Mouse (Mus musculus): ENCODE results near the gene Ang.
A peak's percentile ranks its signal among the peaks of the same experiment; 100 is the strongest.

Gene Ang

GRCm38 (mm10) chr14:51129624-51129975 is 38.6 kb downstream of the Ang start:
- DNase-seq (ENCODE audit: low spot score) = no peak

GRCm38 (mm10) chr14:51130315-51130940 is 39.5 kb downstream of the Ang start:
- DNase-seq (ENCODE audit: low spot score) = no peak

- no peak for DNase-seq (ENCODE audit: low spot score)
Observed at GRCm38 (mm10) chr14:51131086-51131815, 40.3 kb downstream of the Ang start.

- DNase-seq (ENCODE audit: low spot score) = no peak
Observed at GRCm38 (mm10) chr14:51132372-51132771, 41.4 kb downstream of the Ang start.

- DNase-seq (ENCODE audit: low spot score) = peak; percentile 57
Observed at GRCm38 (mm10) chr14:51140342-51140741, 49.4 kb downstream of the Ang start.

GRCm38 (mm10) chr14:51142119-51142518 is 51.2 kb downstream of the Ang start:
- DNase-seq (ENCODE audit: low spot score) = no peak

- no peak for DNase-seq (ENCODE audit: low spot score)
Observed at GRCm38 (mm10) chr14:51142568-51142967, 51.6 kb downstream of the Ang start.

GRCm38 (mm10) chr14:51143287-51143686 is 52.3 kb downstream of the Ang start:
- DNase-seq (ENCODE audit: low spot score) = peak; percentile 53

- DNase-seq (ENCODE audit: low spot score) = no peak
Observed at GRCm38 (mm10) chr14:51143937-51144336, 53.0 kb downstream of the Ang start.

- no peak for DNase-seq (ENCODE audit: low spot score)
Observed at GRCm38 (mm10) chr14:51144451-51144850, 53.5 kb downstream of the Ang start.

GRCm38 (mm10) chr14:51145521-51145920 is 54.6 kb downstream of the Ang start:
- DNase-seq (ENCODE audit: low spot score) = no peak

- no peak for DNase-seq (ENCODE audit: low spot score)
Observed at GRCm38 (mm10) chr14:51146685-51147084, 55.7 kb downstream of the Ang start, which contains the start of gene Rnase1. Gene Rnase1, minus strand, starts transcription at chr14:51146785.

GRCm38 (mm10) chr14:51148006-51148405 is 57.1 kb downstream of the Ang start:
- DNase-seq (ENCODE audit: low spot score) = no peak

- DNase-seq (ENCODE audit: low spot score) = no peak
Observed at GRCm38 (mm10) chr14:51149164-51149563, 58.2 kb downstream of the Ang start.

GRCm38 (mm10) chr14:51150206-51150831 is 59.4 kb downstream of the Ang start:
- no peak for DNase-seq (ENCODE audit: low spot score)

All from adipocyte (in vitro differentiated cells).